Mouse (Mus musculus): Measurements from ENCODE around the gene Maml3. TPM values are rescaled to one million over a fixed set of nuclear protein-coding genes. Genes with fewer than 3 reads are reported as not detected.
A peak's percentile ranks its signal among the peaks of the same experiment; 100 is the strongest.

Gene Maml3
- total RNA-seq, 2 experiments from 2014 or later: 7.0 to 9.0 TPM

DNA sequence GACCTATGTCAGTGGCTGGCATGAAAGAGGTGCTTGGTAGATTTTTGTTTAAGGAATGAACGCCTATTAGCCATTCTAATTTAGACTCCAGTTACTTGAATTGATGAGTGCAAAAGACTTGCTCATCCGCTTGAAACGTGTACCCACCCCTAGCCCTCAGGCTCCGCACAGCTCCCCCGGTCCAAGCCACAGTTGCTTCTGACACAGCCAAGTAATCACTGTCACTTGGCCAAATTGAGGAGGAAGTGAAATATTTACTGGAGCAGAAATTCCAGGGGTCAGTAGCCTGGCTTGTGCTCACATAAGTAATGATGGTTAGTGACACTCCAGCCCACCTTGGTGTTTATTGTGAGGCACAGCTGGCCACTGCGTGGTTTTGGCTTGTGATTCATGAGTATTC is 308.0 kb downstream of the Maml3 start:
- no peak for DNase-seq (ENCODE audit: low spot score in 2 of 2)

DNA sequence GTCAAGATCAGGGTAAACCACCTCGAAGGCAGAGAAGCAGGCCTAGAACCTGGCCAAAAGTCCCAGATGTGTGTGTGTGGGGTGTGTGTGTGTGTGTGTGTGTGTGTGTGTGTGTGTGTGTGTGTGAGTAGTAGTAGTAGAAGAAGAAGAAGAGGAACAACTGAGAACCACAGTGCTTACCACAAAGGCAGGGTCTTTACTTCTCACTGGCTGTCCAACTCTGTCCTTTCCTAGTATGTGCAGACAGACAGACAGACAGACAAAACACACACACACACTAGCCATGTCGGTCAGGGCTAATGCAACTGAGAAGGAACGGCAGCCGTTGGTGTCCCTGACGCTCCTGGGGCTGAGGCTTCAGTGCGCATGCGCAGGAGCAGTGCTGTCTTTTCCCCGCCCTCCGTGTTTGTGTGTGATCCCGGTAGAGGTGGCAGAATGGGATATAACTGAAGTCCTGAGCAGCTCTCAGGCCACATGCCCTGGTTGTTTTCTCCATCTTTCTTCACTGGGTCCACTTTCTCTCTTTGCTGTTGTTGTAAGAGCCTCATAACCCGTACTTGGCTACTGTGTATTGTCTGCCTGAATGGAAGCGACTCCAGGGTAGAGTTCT is 308.6 kb downstream of the Maml3 start:
- peak in 1 of 2 experiments; percentile 26 for DNase-seq (ENCODE audit: low spot score in 2 of 2)

DNA sequence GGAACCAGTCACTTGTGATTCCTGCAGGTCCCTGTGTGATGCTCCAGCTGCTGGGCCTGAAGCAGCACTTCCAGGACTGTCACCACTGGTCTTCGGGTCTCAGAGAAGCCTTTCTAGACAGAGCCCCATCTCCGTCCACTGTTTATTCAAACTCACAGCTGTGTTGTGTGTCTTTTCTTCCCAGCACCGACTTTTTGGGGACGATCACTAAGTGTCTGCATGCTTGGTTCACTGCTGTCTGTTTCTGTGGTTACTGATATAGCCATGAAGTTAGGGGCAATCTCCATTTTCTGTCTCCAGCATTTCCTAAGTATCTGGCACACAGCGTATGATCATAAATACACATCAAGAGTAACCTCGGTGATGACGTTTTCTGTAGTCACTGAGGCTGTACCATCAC is 313.3 kb downstream of the Maml3 start:
- no peak for DNase-seq (ENCODE audit: low spot score in 2 of 2)

DNA sequence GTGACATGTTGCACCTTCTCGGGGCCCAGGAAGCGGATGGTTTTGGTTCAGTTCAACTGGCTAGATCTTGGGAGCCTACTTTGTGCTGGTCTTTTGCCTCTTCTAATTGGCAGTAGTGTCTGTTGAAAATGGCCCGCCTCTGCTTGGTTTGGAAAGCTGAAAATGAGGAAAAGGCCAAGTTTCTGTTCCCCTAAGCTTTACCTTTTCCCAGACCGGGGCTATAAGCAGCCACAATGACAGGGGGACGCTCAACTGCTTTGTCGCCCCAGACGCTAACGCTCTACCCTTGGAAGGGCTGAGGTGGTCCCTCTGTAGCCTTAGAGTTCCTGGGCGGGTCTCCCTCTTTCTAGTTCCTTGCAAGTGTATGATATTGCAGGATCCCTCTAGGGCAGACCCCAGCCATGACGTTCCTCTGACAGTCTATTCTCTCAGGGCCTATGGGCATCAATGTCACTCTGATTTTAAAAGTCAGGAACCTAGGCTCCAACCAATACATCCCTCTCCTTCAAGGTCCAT is 315.4 kb downstream of the Maml3 start:
- DNase-seq (ENCODE audit: low spot score in 2 of 2): no peak

DNA sequence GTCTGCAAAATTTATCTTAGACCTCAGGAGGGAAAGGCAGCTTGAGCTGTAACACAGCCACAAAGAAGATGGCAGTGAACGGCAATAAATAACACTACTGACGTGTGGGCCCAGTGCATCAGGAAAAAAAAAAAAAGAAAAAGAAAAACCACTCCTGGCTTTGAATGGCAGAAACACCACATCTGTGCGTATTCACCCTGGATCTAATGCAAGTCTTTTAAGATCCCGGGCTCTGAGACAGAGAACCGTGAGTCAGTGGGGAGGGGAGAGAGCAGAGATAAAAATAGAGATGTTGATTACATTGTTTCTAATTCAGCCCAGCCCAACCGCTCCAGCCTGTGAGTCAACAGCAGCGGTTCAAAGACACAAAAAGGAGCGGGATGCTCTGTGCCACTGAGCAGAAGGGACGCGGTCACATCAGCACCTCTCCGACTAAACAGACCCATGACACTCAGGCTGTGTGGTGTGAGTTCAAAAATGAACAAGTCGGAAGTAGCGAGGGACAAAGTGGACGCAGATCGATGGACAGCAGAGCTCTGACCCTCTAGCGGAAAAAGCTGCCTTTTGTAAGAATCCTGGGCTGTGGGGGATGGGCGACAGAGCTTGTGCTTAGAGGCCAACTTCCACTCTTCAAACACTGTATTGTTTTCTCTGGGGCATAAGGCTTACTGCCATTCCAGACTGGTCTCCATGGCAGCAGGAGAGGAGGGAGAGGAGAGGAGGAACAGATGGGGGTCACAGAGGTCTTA is 316.1 kb downstream of the Maml3 start:
- peak; percentile 44 to 49 for DNase-seq (ENCODE audit: low spot score in 2 of 2)

DNA sequence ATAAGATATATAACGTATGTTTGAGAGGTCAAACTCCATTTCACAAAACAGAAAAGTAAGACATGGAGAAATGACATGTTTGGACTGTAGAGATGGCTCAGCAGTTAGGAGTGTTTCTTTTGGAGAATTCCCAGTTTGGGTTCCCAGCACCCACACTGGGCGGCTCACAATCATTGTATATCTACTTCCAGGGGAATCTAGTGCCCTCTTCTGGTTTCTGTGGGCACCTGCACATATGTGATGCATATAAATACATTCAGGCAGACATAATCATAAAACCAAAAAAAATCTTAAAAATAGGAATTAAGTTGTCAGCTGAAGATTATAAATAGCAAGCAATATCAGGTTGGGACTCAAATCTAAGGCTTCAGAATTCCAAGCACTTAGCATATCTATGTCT is 316.9 kb downstream of the Maml3 start:
- no peak for DNase-seq (ENCODE audit: low spot score in 2 of 2)

DNA sequence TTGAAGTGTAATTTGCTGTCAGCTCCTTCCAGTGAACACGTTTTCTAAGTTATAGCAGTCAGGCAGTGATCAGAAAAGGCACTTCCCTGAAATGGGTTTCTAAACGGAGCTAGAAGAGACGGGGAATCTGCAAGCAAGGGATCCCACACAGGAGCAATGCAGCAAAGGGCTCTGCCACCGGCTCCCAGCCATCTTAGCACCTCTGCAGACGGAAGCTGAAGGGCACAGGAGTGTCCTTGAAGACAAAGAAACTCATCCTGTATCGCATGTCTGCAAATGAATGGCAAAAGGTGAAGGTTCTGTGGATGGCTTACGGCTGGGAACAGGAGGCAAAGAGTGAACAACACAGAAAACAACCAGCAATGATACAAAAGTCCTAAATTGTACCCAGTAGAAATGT is 319.1 kb downstream of the Maml3 start:
- DNase-seq (ENCODE audit: low spot score in 2 of 2): no peak

DNA sequence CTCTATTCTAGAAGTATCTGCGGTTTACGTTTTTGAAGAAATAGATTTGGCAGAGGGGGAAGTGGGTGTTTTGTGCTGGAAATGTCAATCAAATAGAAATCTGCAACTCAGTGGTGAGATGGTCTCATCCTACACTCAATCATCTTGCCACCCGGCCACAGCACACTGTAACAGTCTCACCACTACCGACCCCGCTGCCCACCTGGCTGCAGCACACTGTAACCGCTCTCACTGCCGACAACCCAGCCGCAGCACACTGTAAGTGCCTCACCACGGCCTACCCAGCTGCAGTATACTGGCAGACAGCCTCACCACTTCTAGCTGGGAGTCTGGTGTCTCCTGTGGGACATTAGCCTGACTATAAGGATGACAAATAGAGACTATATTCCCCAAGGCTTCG is 322.7 kb downstream of the Maml3 start:
- no peak for DNase-seq (ENCODE audit: low spot score in 2 of 2)

DNA sequence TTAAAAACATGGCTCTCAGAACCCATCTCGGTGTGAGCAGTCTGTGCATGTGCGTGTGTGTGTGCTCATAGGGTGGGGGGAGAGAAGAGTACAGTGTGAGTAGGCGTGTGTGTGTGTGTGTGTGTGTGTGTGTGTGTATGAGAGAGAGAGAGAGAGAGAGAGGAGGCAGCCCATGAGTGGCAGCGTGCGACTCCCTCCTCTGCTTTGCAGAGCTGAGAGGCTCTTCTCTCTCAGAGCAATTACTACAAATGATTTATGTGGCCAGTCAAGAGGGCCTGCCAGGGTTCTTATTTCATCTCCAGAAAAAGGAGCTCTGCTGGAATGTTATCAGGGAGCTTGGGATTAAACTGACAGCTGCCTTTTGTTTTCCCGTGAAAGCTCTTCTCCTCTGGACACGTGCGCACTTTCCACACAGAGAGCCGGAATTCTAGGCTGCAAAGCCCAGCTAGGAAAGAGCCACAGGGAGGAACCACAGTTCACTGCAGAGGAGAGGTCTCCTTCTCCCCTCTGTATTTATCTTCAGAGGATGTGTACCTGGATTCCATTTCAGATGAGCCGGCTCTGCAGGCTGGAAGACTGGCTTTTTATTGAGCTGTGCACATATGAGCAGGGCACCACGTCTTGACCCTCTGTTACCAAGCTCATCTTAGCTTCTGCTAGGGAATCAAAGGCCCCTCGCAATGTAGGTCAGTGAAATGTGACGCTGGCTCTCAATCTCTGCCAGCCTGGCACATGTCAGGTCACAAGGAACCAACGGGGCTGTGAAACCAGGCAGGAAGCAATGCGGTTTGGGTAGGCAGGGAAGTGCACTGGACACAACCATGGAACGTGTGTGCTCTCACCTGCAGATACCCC is 325.9 kb downstream of the Maml3 start:
- DNase-seq (ENCODE audit: low spot score in 2 of 2): no peak

DNA sequence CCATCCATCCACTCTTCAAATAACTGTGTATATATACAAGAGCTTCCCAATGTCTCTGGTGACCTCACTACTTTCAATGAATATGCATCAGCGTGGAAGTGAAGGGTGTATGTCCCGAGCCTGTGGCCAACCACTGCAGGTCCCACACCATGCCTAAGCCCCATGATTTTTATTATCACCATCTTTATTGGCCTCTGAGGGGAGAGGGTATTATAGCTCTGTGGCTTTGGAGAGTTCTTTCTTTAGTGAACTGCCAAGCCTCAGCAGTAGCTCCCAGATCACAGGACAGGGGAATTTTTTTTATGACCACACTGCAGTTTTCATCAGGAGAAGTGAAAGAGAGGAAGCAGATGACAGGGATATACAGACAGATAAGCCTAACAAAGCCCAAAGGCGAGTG is 326.7 kb downstream of the Maml3 start:
- no peak for DNase-seq (ENCODE audit: low spot score in 2 of 2)

DNA sequence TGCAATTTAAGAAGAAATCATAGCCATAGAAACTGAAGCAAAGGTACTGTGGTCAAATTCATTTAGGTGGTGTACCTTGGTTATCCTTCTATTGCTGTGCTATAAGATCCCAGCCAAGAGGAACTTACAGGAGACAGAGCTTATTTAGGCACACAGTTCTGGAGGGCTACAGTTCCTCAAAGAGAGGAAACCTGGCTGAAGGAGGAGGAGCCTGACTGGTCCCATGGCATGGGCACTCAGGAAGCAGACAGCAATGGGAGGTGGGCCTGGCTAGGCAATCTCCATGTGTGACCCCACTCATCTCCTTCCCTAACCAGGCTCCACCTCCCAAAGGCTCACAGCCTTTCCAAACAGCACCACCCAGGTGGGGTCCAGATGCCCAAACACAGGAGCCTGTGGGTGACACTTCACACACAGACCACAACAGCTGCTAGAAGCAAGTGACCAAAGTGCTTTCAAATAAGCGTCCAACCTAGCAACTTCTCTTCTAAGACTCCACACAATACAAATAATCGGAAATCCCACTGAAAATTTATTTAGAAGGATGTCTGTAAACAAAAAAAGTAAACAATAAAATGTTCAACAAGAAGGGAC is 328.8 kb downstream of the Maml3 start:
- DNase-seq (ENCODE audit: low spot score in 2 of 2): no peak

DNA sequence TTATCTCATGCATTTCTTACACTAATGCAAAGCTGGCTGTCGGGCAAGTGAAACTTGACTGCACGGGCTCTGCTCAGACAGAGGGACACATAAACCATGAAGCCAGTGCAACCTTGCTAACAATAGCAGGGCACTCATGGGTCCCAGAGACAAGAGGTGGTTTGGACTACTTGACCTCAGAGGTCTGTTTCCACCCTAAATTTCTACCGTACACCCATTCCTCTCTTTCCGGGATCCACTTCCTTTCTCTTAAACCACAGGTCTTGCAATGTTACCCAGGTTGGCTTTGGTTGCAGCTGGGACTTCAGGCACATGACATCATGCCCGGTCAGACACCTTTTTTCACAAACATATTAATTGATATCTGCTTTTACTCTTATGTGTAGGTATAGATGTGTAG is 331.3 kb downstream of the Maml3 start:
- no peak for DNase-seq (ENCODE audit: low spot score in 2 of 2)

DNA sequence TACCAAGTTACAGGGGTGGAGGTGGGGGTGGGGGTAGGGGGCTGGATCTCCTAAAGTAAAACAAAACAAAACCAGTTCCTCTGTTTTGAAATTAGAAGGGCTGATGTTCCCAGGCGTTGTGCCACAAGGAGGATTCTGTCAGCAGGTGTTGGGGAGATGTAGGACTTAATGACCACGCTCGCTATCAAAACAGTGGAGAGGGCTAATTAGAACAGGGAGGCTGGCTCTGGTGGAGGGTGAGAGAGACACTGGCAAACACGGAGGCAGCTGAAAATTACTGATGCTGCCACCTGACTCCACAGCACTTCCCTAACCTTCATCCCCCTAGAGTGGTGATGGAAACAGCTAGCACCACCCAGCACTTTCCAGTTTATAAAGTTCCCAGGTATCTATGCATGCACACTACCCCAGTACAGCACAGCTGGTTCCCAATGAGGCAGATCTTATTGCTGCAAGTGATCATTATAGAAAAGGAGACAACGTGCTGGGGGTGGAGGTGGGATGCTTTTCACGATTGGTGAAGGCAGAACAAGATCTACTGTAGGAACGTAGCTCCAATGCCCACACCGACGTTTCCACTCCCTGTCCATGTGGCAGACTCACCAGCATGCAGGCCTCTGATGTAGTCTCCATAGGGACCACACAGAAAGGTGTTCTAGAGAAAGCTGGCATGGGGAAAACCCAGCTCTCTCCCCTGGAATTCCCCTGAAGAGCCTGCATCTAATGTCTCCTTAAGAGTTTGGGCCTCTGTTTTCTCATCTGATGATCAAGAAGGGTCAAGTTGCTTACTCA is 332.8 kb downstream of the Maml3 start:
- DNase-seq (ENCODE audit: low spot score in 2 of 2): no peak

DNA sequence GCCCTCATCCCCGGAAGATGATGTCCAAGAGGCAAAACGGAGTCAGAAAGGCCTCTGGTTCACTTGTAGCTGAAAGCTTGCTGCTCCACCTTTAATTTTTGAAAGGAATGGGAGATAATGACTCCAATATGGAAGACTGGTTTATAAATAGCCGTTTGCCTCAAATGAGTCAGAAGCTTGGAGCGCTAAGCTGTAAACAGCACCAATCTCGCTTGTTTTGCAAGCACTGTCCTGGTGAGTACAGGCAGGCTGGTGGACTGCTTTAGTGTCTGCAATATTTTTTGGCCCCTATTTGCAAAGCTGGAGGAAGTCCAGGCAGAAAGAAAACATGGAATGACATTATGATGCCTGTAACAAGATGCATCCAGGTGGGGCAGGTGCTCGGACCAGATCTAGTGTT is 335.7 kb downstream of the Maml3 start:
- DNase-seq (ENCODE audit: low spot score in 2 of 2): no peak

DNA sequence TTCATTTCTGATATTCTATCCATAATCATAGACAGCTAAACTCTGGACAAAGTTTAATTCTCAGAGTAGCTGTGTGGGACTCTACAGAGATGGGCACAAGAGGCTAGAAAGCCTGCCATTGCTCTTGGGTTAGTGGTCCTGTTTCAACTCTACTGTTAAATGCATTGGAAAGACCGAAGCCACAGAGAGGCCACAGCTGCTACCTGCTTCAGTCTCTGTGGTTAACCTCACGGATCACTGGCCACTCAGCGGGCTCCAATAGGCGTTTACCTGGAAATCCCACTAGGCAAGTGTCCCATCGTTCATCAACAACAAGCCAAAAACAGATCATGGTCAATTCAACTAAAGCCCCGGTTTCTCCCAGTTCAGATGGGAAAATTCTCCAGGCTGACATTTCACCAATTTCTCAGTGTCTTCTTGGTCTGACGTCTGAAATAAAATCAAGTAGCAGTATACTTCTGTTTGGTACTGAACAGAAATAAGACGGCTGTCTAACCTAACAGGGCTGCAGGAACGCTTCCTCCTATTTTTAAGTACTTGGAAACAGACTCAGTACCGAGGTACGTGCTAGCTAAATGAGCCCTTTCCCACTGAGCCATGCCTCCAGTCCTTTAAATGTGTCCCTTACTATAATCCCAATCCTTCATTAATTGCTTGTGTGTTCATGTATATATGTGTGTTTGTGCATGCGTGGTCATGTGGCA is 339.5 kb downstream of the Maml3 start:
- no peak for DNase-seq (ENCODE audit: low spot score in 2 of 2)

DNA sequence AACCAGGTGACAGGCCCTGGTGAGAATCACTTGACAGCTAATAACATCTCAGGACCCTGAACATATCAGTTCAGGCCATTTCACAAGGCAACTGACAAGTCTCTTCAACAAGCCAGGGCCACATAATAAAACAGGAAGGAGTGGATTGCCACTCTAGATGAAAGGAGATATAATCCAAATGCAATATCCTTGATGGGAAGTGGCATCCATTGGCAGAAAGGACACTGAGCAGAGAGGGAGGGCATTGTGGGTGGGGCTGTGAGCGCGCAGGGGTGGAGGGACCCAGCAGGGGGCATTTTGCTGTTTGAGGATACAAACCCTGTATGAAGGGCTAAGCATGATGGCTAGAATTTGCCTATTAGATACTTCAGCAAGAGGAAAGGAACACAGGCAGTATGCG is 340.7 kb downstream of the Maml3 start:
- DNase-seq (ENCODE audit: low spot score in 2 of 2): no peak

DNA sequence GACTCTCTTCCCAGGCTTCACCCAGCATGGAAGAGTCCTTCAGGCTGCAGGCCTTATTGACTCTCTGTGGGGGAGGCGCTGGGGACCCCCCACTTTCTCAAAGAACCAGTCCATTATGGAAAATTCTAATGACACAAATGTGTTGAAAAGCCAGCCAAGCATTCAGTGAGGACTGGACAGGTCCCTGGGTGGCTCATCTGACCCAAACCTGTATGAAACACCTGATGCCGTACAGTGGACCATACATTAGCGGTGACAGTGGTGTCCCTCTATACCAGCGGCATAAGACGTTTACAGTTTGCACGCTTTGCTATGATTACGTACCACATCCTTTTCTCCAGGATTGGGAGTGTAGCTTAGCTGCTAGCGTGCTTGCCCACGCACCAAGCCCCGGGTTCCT is 342.0 kb downstream of the Maml3 start:
- no peak for DNase-seq (ENCODE audit: low spot score in 2 of 2)

DNA sequence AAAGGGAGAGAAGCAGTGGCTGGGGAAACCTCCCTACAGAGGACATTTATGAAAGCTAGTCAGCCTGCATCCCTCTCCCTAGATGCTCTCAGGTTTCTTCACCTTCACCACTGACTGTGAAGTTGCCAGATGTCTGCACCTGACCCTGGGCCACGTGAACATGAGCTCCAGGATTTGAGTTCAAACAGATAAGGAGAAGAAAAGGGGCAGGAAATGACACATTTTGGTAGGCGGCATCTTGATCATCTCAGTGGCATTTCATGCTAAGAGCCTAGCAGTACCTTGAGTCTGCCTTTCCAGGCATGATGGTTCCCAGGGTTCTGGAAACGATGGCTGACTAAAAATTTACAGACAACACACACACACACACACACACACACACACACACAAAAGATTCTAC is 345.3 kb downstream of the Maml3 start:
- no peak for DNase-seq (ENCODE audit: low spot score in 2 of 2)

DNA sequence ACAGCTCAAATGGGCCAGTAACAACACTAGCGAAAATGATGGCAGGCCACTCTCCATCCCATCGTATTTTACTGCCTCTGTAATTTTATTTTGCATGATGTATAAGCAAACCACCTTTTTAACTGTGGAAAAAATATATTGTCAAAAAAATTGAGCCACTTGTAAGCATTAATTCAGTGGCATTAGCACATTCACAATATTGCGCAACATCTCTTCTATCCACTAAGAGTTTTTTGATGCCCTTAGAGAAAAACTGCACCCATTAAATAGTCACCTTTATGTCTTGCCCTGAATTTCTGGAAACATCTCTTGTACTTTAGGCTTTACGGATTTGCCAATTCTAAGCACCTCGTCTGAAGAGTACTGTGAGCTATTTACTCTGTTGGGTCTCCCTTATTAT is 347.8 kb downstream of the Maml3 start:
- no peak for DNase-seq (ENCODE audit: low spot score in 2 of 2)

DNA sequence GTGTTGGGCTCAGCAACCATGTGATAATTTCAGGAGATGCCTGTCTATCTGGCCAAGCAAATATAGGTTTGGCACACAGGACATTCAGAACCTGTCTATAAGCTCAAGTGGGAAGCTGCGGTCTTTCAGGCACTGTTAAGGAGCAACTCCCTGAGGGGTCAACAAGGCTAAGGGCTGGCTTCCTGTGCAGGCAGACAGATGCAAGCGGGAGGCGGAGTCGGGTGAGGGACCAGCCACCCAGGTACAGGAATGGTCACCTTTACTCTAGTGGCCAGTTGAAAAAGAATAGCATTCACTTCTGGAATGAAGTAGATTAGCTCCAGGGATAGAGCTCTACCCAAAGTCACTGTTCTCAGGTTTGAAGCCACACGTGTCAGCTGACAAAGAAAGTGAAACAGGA is 348.6 kb downstream of the Maml3 start:
- DNase-seq (ENCODE audit: low spot score in 2 of 2): no peak
